Mouse (Mus musculus) limb, embryonic 13.5 days (tissue): ENCODE results near the gene Btnl9. TPM values are rescaled to one million over a fixed set of nuclear protein-coding genes. Genes with fewer than 3 reads are reported as not detected.
A peak's percentile ranks its signal among the peaks of the same experiment; 100 is the strongest.
"Not testable (repeated sequence)": the region's sequence is repeated elsewhere in the genome, so short reads cannot be mapped to it uniquely, and the experiment has no call there.

Experiments used
- ATAC-seq: fragments of 200-750 bp; cut with Nextera tagmentation; 2 replicates; pipeline ENCODE4 v1.8.0; 2017; ENCODE audit warnings: low read depth, moderate number of reproducible peaks, moderate TSS enrichment; ENCODE audit not compliant: low FRiP score
- H3K27ac ChIP-seq: fragments of 300-500 bp; sonication (generic); 2 replicates; pipeline ENCODE4 v1.5.1; 2015; ENCODE audit warnings: inconsistent platforms, mild to moderate bottlenecking, moderate library complexity
- H3K27me3 ChIP-seq: fragments of 300-500 bp; sonication (generic); 2 replicates; pipeline ENCODE4 v1.6.1; 2015; ENCODE audit warnings: mild to moderate bottlenecking, inconsistent platforms
- H3K36me3 ChIP-seq: fragments of 300-500 bp; sonication (generic); 2 replicates; pipeline ENCODE4 v1.6.1; 2015; ENCODE audit warnings: inconsistent platforms, mild to moderate bottlenecking, moderate library complexity
- H3K4me1 ChIP-seq: fragments of 300-500 bp; sonication (generic); 2 replicates; pipeline ENCODE4 v1.6.1; 2015; ENCODE audit warnings: inconsistent platforms
- H3K4me2 ChIP-seq: fragments of 300-500 bp; sonication (generic); replicated peaks from 2 replicates; pipeline ENCODE4 v1.6.1; 2015; ENCODE audit warnings: inconsistent platforms, mild to moderate bottlenecking, moderate library complexity
- H3K4me3 ChIP-seq: fragments of 300-500 bp; sonication (generic); 2 replicates; pipeline ENCODE4 v1.5.1; 2015; ENCODE audit warnings: moderate library complexity, mild to moderate bottlenecking, inconsistent platforms
- H3K9ac ChIP-seq: fragments of 300-500 bp; sonication (generic); 2 replicates; pipeline ENCODE4 v1.6.1; 2015; ENCODE audit warnings: mild to moderate bottlenecking, inconsistent platforms
- H3K9me3 ChIP-seq: fragments of 300-500 bp; sonication (generic); 2 replicates; pipeline ENCODE4 v1.6.1; 2016; ENCODE audit warnings: inconsistent platforms
- WGBS: fragments of 180-500 bp; shearing (Covaris S2); methylation state at CpG from one replicate; pipeline ENCODE4 v1.1.7; 2015; 5-methylcytosine and 5-hydroxymethylcytosine counted together
- polyA plus RNA-seq: library from polyadenylated mRNA; unstranded; fragments of >200 nt; fragmentation: Nextera tagmentation; extraction: Ambion mirVana; gene quantifications from 2 replicates; pipeline ENCODE4 v1.2.1, GENCODE M21; 2015

Btnl9 gene
- polyA plus RNA-seq, 1 experiment from 2014 or later = 1.5 TPM

- peak; percentile 11 for ATAC-seq
Observed at GRCm38 (mm10) chr11:49202523-49203061, 15.6 kb upstream of the Btnl9 start.

DNA sequence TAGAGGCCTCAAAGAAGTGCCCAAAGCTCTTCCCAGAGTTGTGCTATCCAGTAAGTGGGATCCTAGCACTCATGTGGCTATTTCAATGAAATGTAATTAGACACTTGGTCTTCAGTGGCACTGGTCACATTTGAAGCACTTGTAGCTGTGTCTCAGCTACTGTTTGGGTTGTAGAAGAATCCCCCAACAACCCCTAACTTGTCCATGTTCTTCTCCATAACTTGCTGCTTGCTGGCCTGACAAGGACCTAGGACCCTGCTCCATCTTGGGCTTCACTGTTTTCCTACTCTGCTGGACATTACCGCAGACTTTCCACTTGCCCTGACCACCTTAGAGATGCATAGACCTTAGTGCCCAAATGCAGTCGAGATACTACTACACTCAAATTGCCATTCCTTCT, 15.1 kb upstream of the Btnl9 start:
- Histone ChIP-seq H3K27ac (peak overlapping the region; percentile 99; the same call in 1 of the 2 replicates), H3K9ac (peak overlapping the region; percentile 94), H3K36me3 (peaks cover 9% of the 10 kb centered on the region), H3K9me3 (no peaks in the 10 kb centered on the region), H3K4me2 (peak overlapping the region; percentile 83), H3K4me1 (peaks cover 13% of the 10 kb centered on the region), H3K27me3 (no peaks in the 10 kb centered on the region), H3K4me3 (peak overlapping the region; percentile 86)
- ATAC-seq = no peak
- 46% methylated on average over 2 of the region's 2 CpGs for WGBS

More at GRCm38 (mm10) chr11:49202523-49203061, 15.6 kb upstream of the Btnl9 start:
- 3% methylated on average over 10 of the region's 10 CpGs for WGBS
- Histone ChIP-seq H3K9me3 (no peaks in the 10 kb centered on the region), H3K4me1 (peaks cover 13% of the 10 kb centered on the region), H3K4me2 (peak overlapping the region; percentile 83), H3K27ac (peak overlapping the region; percentile 99), H3K9ac (peak overlapping the region; percentile 94), H3K27me3 (no peaks in the 10 kb centered on the region), H3K4me3 (peak overlapping the region; percentile 86), H3K36me3 (peaks cover 13% of the 10 kb centered on the region)

GRCm38 (mm10) chr11:49201142-49201541, 14.2 kb upstream of the Btnl9 start:
- peaks cover 13% of the 10 kb centered on the region for H3K4me1 ChIP-seq
- ATAC-seq = no peak
- H3K27ac ChIP-seq = no peak overlapping the region
- H3K9me3 ChIP-seq = no peaks in the 10 kb centered on the region
- no peaks in the 10 kb centered on the region for H3K27me3 ChIP-seq
- H3K4me3 ChIP-seq = no peak overlapping the region
- no peak overlapping the region for H3K4me2 ChIP-seq
- H3K9ac ChIP-seq = no peak overlapping the region
- H3K36me3 ChIP-seq = peaks cover under 1% of the 10 kb centered on the region; the same call in 1 of the 2 replicates

GRCm38 (mm10) chr11:49200666-49201065, 13.7 kb upstream of the Btnl9 start:
- no peaks in the 10 kb centered on the region for H3K9me3 ChIP-seq
- no peak overlapping the region for H3K9ac ChIP-seq
- H3K4me2 ChIP-seq = no peak overlapping the region
- H3K4me3 ChIP-seq = no peak overlapping the region
- peaks cover 13% of the 10 kb centered on the region for H3K4me1 ChIP-seq
- ATAC-seq = no peak
- no peak overlapping the region for H3K27ac ChIP-seq
- H3K27me3 ChIP-seq = no peaks in the 10 kb centered on the region
- H3K36me3 ChIP-seq = no peaks in the 10 kb centered on the region

DNA sequence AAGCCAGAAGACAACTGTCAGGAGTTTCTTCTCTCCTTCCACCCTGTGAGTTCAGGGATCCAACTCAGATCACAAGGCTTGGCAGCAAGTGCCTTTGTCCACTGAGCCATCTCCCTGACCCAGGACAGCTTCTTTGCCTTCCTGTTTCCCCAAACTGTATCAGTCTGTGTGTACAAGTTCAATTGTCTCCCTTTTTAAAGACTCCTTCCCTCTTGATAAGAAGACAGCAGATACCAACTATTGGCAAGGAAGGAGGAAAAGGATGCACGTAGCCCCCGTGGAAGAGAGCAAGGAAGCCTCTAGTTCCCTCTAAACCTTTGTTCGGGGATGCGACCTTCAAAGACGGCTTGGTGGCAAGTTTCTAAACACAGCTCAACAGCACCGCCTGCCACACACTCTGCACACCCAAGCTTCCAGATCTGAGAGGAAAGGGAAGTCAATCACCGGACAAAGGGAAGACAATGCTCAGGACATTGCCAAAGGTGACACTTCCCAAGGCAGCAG, 8.9 kb upstream of the Btnl9 start:
- ATAC-seq = no peak
- Histone ChIP-seq H3K4me1 (no peaks in the 10 kb centered on the region), H3K9me3 (no peaks in the 10 kb centered on the region), H3K4me2 (no peak overlapping the region), H3K27me3 (no peaks in the 10 kb centered on the region), H3K27ac (no peak overlapping the region), H3K4me3 (no peak overlapping the region), H3K36me3 (no peaks in the 10 kb centered on the region), H3K9ac (no peak overlapping the region)
- 89% methylated on average over 7 of the region's 7 CpGs for WGBS

- H3K27ac ChIP-seq, H3K4me2 ChIP-seq, H3K9me3 ChIP-seq, H3K36me3 ChIP-seq, H3K9ac ChIP-seq, H3K4me1 ChIP-seq, ATAC-seq, H3K4me3 ChIP-seq, H3K27me3 ChIP-seq: not testable (repeated sequence)
- WGBS = 93% methylated on average over 9 of the region's 9 CpGs
Observed at GRCm38 (mm10) chr11:49194771-49195170, 7.8 kb upstream of the Btnl9 start.

DNA sequence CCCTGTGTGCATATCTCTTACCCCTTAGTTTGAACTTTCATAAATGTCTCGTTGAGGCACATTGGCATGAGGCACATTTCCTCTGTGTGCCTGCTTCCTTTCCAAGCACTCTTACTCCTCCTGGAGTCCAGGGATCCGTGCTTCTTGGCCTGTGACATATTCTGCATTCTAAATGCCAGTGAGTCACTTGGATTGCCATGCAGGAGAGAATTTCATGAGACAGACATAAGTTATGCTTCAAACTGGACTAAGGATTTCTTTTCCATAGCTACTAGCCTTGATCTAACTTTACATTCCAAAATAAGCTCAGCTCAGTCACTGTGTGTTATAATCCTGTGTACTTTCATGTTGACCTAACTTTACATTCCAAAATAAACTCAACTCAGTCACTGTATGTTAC, 4.1 kb upstream of the Btnl9 start:
- no peak overlapping the region for H3K27ac ChIP-seq
- H3K9me3 ChIP-seq = no peaks in the 10 kb centered on the region
- no peak overlapping the region for H3K9ac ChIP-seq
- no peak overlapping the region for H3K4me3 ChIP-seq
- H3K36me3 ChIP-seq = no peaks in the 10 kb centered on the region
- 57% methylated on average over 2 of the region's 2 CpGs for WGBS
- H3K4me1 ChIP-seq = no peaks in the 10 kb centered on the region
- no peak overlapping the region for H3K4me2 ChIP-seq
- no peak for ATAC-seq
- no peaks in the 10 kb centered on the region for H3K27me3 ChIP-seq

DNA sequence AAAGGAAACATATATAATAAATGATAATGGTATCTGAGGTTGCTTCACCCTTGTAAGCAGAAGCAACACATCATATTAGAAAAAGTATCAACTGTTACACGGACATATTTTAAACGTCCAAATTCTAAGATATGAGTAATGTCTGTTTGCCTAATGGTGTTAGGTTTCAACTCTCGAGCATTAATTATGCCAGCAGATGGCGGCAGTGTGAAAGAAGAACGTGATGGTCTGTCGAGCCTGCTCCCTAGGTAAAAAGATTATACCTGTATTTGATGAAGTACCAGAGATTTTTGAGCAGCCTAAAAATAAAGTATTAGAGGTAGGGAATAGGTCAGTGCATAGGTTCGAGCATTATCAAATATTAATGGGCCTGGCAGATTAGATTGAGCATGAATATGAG, 2.8 kb upstream of the Btnl9 start:
- Histone ChIP-seq H3K4me3 (no peak overlapping the region), H3K4me2 (no peak overlapping the region), H3K27ac (no peak overlapping the region), H3K27me3 (no peaks in the 10 kb centered on the region), H3K9ac (no peak overlapping the region), H3K9me3 (no peaks in the 10 kb centered on the region), H3K36me3 (no peaks in the 10 kb centered on the region), H3K4me1 (no peaks in the 10 kb centered on the region)
- 5% methylated on average over 7 of the region's 7 CpGs for WGBS
- no peak for ATAC-seq

DNA sequence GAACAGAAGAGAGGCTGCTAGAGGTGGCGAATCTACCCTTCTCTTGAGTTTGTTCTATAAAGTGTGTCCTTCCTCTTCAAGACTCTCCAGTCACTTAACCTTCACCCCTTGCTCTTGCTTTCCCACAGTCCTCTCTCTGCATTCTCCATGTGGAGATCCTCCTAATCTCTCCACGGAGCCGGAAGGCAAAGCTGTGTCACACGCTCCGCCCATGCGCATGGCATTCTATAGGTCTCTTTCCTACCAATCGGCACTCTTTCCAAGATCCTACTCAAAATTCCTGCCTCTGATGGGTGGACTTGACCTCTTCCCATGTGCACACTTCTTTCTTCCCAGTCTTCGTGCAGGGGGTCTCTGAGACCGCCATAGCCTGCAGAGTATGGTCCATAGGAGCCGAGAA, 742 bp upstream of the Btnl9 start:
- Histone ChIP-seq H3K4me3 (no peak overlapping the region), H3K27me3 (no peaks in the 10 kb centered on the region), H3K4me1 (no peaks in the 10 kb centered on the region), H3K9me3 (no peaks in the 10 kb centered on the region), H3K9ac (no peak overlapping the region), H3K36me3 (no peaks in the 10 kb centered on the region), H3K27ac (no peak overlapping the region), H3K4me2 (no peak overlapping the region)
- WGBS = 81% methylated on average over 10 of the region's 10 CpGs
- no peak for ATAC-seq

GRCm38 (mm10) chr11:49186452-49186851, 507 bp downstream of the Btnl9 start:
- H3K9ac ChIP-seq = no peak overlapping the region
- H3K27me3 ChIP-seq = no peaks in the 10 kb centered on the region
- H3K36me3 ChIP-seq = no peaks in the 10 kb centered on the region
- no peak overlapping the region for H3K27ac ChIP-seq
- H3K4me2 ChIP-seq = no peak overlapping the region
- H3K4me3 ChIP-seq = no peak overlapping the region
- H3K4me1 ChIP-seq = no peaks in the 10 kb centered on the region
- WGBS = 82% methylated on average over 6 of the region's 6 CpGs
- H3K9me3 ChIP-seq = no peaks in the 10 kb centered on the region
- no peak for ATAC-seq

DNA sequence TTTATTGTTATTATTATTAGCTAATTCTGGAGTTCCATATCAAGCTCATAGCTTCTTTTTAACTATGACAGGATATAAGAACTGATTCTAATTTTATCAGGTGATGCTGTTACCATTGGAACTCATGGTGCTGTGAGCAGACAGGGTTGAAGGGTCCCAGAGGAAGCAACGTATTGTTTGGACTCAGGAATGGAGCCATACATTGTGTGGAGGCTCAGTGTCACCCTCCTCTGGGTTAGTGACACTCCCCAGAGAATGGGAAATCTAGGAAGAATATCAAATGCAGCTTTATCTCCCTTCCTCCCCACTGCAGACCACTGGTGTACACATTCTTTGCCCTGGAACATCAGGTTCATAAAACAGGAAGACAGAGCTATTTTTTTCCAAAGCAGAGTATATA, 3.8 kb downstream of the Btnl9 start:
- no peak overlapping the region for H3K4me3 ChIP-seq
- 62% methylated on average over 1 of the region's 1 CpGs for WGBS
- H3K27ac ChIP-seq = no peak overlapping the region

GRCm38 (mm10) chr11:49176047-49176779, 10.7 kb downstream of the Btnl9 start:
- not testable (repeated sequence) for H3K9me3 ChIP-seq, H3K4me2 ChIP-seq, H3K4me1 ChIP-seq, ATAC-seq, H3K27ac ChIP-seq, H3K4me3 ChIP-seq, H3K9ac ChIP-seq, H3K36me3 ChIP-seq, H3K27me3 ChIP-seq
- WGBS = 61% methylated on average over 4 of the region's 4 CpGs

More for the DNA sequence above, 3.8 kb downstream of the Btnl9 start:
- no peak for ATAC-seq
- H3K27me3 ChIP-seq = no peaks in the 10 kb centered on the region
- no peaks in the 10 kb centered on the region for H3K36me3 ChIP-seq
- H3K4me2 ChIP-seq = no peak overlapping the region
- no peak overlapping the region for H3K9ac ChIP-seq
- H3K9me3 ChIP-seq = no peaks in the 10 kb centered on the region
- no peaks in the 10 kb centered on the region for H3K4me1 ChIP-seq

DNA sequence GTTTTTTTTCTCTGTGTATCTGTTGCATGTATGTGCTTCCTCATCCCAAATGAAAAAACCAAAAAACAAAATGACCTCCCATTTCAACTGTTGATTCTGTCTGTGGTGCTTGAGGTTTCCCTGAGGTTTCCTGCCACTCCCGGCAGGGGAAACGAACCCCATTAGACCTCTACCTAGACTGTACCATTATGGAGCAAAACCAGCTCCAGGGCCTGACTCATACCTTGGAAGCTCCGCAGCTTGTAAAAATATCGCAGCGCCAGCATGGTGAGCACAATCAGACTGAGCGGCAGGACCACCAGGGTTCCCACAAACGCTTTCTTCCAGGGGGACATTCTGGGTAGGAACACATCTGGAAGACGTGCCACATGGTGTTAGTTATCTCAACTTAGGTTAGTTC, 11.6 kb downstream of the Btnl9 start:
- H3K36me3 ChIP-seq = no peaks in the 10 kb centered on the region
- H3K9me3 ChIP-seq = no peaks in the 10 kb centered on the region
- H3K27ac ChIP-seq = no peak overlapping the region
- H3K4me2 ChIP-seq = no peak overlapping the region
- 84% methylated on average over 8 of the region's 8 CpGs for WGBS
- no peaks in the 10 kb centered on the region for H3K4me1 ChIP-seq
- H3K27me3 ChIP-seq = peaks cover 7% of the 10 kb centered on the region
- no peak overlapping the region for H3K4me3 ChIP-seq
- no peak for ATAC-seq
- H3K9ac ChIP-seq = no peak overlapping the region
